In the genomic region with DNA sequence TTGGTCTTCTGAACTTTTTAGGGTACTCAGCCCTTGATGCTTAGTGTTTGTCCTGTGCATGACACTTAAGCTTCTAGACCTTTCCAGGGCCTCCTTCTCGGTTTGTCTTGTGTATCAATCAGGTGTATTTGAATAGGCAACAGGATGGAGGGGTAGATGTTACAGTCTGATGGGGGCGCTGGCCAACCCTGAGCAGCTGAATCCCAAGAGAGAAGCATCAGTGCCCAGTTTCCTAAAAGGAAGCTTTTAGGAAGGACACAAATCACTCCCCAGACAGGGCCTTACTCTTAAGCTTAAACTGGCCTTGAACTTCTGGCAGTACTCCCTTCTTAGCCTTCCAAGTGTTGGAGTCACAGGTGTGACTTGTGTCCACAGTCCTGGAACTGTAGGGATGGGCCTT, we compare ENCODE assay signal across 1 mouse cellular context.
TF ChIP-seq lines count a peak whose summit lies in the region.

No protein-coding gene starts in this region.

TF ChIP-seq in MEL, 35 proteins besides CTCF, POLR2A, EP300 and RAD21 (continued from another document):
- TF ChIP-seq MYB (IDR thresholded peaks at IDR 0.05; ENCODE audit: low read depth, low read length) (no peak), ZMIZ1 (IDR thresholded peaks at IDR 0.05; ENCODE audit: low read depth, low read length) (no peak), BHLHE40 (IDR thresholded peaks at IDR 0.05; ENCODE audit: borderline replicate concordance, low read depth, low read length) (no peak), RCOR1 (IDR thresholded peaks at IDR 0.05; ENCODE audit: low read depth, low read length) (no peak), MAFK (IDR thresholded peaks at IDR 0.05; ENCODE audit: borderline replicate concordance, low read depth, low read length) (no peak), MYC (IDR thresholded peaks at IDR 0.05; ENCODE audit: low read depth, low read length) (no peak), USF2 (IDR thresholded peaks at IDR 0.05; ENCODE audit: borderline replicate concordance in 1 of 2, insufficient read depth in 1 of 2, low read depth in 1 of 2, low read length in 2 of 2) (no peak), ZC3H11A (IDR thresholded peaks at IDR 0.05; ENCODE audit: low read depth, low read length) (no peak), SIN3A (IDR thresholded peaks at IDR 0.05; ENCODE audit: low read length) (no peak; the same call in 1 of the 2 replicates), NRF1 (IDR thresholded peaks at IDR 0.05; ENCODE audit: insufficient read depth, low read depth, low read length, poor library complexity, severe bottlenecking) (no peak), SMC3 (IDR thresholded peaks at IDR 0.05; ENCODE audit: low read depth, low read length) (no peak), TBP (IDR thresholded peaks at IDR 0.05; ENCODE audit: low read depth, low read length) (no peak)
